Mouse (Mus musculus): ENCODE results near the gene Trp53inp2. TPM values are rescaled to one million over a fixed set of nuclear protein-coding genes. Genes with fewer than 3 reads are reported as not detected.

Trp53inp2 gene
- polyA plus RNA-seq, 2 experiments = 15.5 to 26.8 TPM

DNA sequence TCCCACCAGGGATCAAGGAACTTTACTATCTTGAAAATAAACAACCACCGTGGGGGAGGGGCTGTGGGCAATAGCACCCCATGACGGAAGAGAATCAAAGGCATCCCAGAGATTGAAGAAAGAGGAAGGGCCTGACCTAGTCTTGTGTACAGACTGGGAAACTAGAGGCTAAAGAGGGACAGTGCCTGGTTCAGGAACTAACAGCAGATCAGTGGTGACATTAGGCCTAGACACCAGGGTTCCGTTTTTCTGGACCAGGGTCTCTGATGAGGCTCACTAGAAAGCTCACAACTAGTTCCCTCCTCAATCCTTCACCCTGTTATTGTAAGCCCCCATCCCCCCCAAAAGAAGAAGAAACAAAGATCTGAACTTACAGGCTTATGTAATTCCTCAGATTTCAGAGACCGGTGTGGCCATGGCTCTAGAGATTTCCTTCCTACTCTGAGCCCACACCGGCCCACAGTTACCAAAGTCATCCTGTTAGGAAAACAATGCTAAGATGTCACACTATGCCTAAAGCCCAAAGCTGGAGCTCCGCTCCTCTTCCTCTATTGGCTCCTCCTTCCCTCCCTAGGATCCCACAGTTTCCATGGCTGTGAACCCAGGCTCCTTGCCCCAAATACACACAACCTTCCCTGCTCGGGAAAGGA lies 13.1 kb upstream of the Trp53inp2 start:
- DNase-seq (ENCODE audit: low spot score) = no peak
- H3K9ac ChIP-seq (ENCODE audit: low read depth, low read length, severe bottlenecking) = no peak overlapping the region
- no peak overlapping the region for H3K4me2 ChIP-seq (replicated peaks; ENCODE audit: low read depth, low read length, severe bottlenecking)
- no peaks in the 10 kb centered on the region for H3K9me3 ChIP-seq (ENCODE audit: control insufficient read depth, low read length)
- 80% methylated on average over 7 of the region's 7 CpGs for WGBS
- H3K36me3 ChIP-seq (ENCODE audit: control insufficient read depth, insufficient read depth, low read length) = no peaks in the 10 kb centered on the region
- no peak for ATAC-seq (ENCODE audit: low FRiP score, low read depth)
- H3K27me3 ChIP-seq (ENCODE audit: control insufficient read depth, insufficient read depth, low read length) = no peaks in the 10 kb centered on the region
- no peak overlapping the region for H3K27ac ChIP-seq (replicated peaks; ENCODE audit: low read depth, low read length)
- no peaks in the 10 kb centered on the region for H3K4me1 ChIP-seq (ENCODE audit: control insufficient read depth, insufficient read depth, low read length)
- no peak for TF ChIP-seq POLR2A (IDR thresholded peaks at IDR 0.05; ENCODE audit: borderline replicate concordance, extremely low read depth, insufficient read depth, insufficient read length)
- H3K4me3 ChIP-seq (replicated peaks; ENCODE audit: low read length) = no peak overlapping the region

DNA sequence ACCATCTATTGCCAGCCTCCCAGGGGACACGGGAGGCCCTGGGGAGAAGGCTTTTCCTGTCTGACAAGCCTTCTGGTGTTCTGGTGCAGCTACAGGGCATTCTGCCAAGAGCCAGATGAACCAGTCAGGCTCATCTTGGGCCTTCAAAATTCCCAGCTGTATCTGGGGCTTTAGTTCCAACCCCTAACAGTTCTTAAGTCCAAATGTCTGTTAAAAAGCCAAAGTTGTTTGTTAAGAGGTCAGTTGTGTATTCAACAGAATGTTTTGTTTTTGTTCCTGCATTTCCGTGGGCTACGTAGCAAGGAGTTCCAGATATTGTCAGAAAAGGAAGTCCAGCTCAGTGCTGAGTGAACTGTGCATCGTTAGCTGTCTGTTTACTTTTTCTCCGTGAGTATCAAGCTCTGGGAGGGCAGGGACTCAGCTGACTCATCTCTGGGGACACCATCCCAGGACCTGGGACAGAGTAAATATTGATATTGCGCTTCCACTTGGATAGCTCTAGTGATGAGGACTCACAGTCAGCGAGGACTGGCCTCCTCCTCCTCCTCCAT lies 11.5 kb upstream of the Trp53inp2 start:
- H3K4me1 ChIP-seq (ENCODE audit: control insufficient read depth, insufficient read depth, low read length) = no peaks in the 10 kb centered on the region
- peak; percentile 29 for DNase-seq (ENCODE audit: low spot score)
- no peak overlapping the region for H3K4me3 ChIP-seq (replicated peaks; ENCODE audit: low read length)
- H3K9ac ChIP-seq (ENCODE audit: low read depth, low read length, severe bottlenecking) = no peak overlapping the region
- H3K36me3 ChIP-seq (ENCODE audit: control insufficient read depth, insufficient read depth, low read length) = no peaks in the 10 kb centered on the region
- no peak overlapping the region for H3K27ac ChIP-seq (replicated peaks; ENCODE audit: low read depth, low read length)
- no peaks in the 10 kb centered on the region for H3K27me3 ChIP-seq (ENCODE audit: control insufficient read depth, insufficient read depth, low read length)
- H3K4me2 ChIP-seq (replicated peaks; ENCODE audit: low read depth, low read length, severe bottlenecking) = no peak overlapping the region
- no peaks in the 10 kb centered on the region for H3K9me3 ChIP-seq (ENCODE audit: control insufficient read depth, low read length)
- TF ChIP-seq POLR2A (IDR thresholded peaks at IDR 0.05; ENCODE audit: borderline replicate concordance, extremely low read depth, insufficient read depth, insufficient read length) = no peak
- 61% methylated on average over 7 of the region's 7 CpGs for whole genome bisulfite sequencing
- ATAC-seq (ENCODE audit: low FRiP score, low read depth) = no peak

DNA sequence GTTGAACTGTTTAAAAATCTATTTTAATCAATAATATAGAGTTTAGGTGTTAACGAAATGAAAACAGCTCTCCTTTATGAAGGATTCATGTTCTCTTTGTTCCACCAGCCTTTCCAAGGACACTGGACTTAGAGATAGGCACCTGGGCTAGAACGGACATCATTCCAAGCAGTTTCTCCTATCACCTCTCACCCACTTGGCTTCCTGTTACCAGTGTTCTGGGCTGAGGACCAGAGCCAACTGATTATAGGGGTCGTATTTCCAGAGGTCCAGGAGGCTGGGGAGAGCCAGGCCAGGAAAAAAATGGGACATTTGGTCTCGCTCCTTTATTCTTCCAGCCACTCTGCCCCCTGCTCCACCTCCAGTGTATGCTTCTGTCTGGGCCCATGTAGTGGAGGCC lies 8.4 kb upstream of the Trp53inp2 start:
- no peak overlapping the region for H3K4me3 ChIP-seq (replicated peaks; ENCODE audit: low read length)
- no peak overlapping the region for H3K27ac ChIP-seq (replicated peaks; ENCODE audit: low read depth, low read length)
- no peaks in the 10 kb centered on the region for H3K4me1 ChIP-seq (ENCODE audit: control insufficient read depth, insufficient read depth, low read length)
- H3K9ac ChIP-seq (ENCODE audit: low read depth, low read length, severe bottlenecking) = no peak overlapping the region
- WGBS = 54% methylated on average over 4 of the region's 4 CpGs
- H3K9me3 ChIP-seq (ENCODE audit: control insufficient read depth, low read length) = no peaks in the 10 kb centered on the region
- ATAC-seq (ENCODE audit: low FRiP score, low read depth) (no peak), DNase-seq (ENCODE audit: low spot score) (no peak)
- no peaks in the 10 kb centered on the region for H3K27me3 ChIP-seq (ENCODE audit: control insufficient read depth, insufficient read depth, low read length)
- no peak for TF ChIP-seq POLR2A (IDR thresholded peaks at IDR 0.05; ENCODE audit: borderline replicate concordance, extremely low read depth, insufficient read depth, insufficient read length)
- no peaks in the 10 kb centered on the region for H3K36me3 ChIP-seq (ENCODE audit: control insufficient read depth, insufficient read depth, low read length)
- H3K4me2 ChIP-seq (replicated peaks; ENCODE audit: low read depth, low read length, severe bottlenecking) = no peak overlapping the region

DNA sequence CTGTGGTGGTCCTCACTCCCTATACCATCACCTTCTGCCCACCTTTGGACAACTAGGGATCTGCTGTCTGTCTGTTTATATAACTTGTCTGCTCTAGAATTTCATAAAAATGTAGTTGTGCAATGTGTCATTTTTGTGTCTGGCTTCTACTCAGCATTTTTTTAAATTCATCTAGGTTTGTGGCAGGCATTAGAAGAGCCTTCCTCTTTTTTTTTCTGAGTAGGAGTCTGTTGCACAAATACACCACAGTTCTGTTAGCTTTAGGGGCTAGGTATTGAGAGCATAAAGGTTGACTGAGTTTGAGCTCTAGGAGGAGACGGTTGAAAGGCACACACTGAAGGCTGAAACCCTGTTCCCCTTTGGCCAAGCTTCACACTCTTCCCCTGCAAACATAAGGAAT lies 7.6 kb upstream of the Trp53inp2 start:
- no peak overlapping the region for H3K27ac ChIP-seq (replicated peaks; ENCODE audit: low read depth, low read length)
- ATAC-seq (ENCODE audit: low FRiP score, low read depth) (no peak), DNase-seq (ENCODE audit: low spot score) (no peak)
- H3K9ac ChIP-seq (ENCODE audit: low read depth, low read length, severe bottlenecking) = no peak overlapping the region
- H3K4me2 ChIP-seq (replicated peaks; ENCODE audit: low read depth, low read length, severe bottlenecking) = no peak overlapping the region
- no peaks in the 10 kb centered on the region for H3K4me1 ChIP-seq (ENCODE audit: control insufficient read depth, insufficient read depth, low read length)
- no peak overlapping the region for H3K4me3 ChIP-seq (replicated peaks; ENCODE audit: low read length)
- 73% methylated on average over 1 of the region's 1 CpGs for WGBS
- H3K27me3 ChIP-seq (ENCODE audit: control insufficient read depth, insufficient read depth, low read length) = no peaks in the 10 kb centered on the region
- no peak for TF ChIP-seq POLR2A (IDR thresholded peaks at IDR 0.05; ENCODE audit: borderline replicate concordance, extremely low read depth, insufficient read depth, insufficient read length)
- H3K36me3 ChIP-seq (ENCODE audit: control insufficient read depth, insufficient read depth, low read length) = no peaks in the 10 kb centered on the region
- no peaks in the 10 kb centered on the region for H3K9me3 ChIP-seq (ENCODE audit: control insufficient read depth, low read length)

DNA sequence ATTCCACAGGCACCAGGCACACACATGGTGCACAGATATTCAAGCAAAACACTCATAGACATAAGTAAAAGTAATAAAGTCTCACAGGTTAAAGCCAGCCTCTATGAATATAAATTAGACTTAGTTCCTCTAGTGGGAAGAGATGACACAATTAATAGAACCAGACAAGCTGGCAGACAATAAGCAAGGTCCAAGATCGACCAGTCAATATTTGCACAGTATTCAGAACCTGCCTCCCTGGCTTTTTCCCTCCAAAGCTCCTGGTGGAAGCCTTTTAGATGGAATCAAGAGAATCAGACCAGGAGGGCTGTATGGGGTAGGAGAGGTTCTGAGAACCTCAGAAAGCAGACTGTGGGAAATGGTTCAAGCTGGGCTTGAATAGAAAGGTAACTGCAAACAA lies 7.0 kb upstream of the Trp53inp2 start:
- H3K4me2 ChIP-seq (replicated peaks; ENCODE audit: low read depth, low read length, severe bottlenecking) = no peak overlapping the region
- H3K27me3 ChIP-seq (ENCODE audit: control insufficient read depth, insufficient read depth, low read length) = no peaks in the 10 kb centered on the region
- no peaks in the 10 kb centered on the region for H3K36me3 ChIP-seq (ENCODE audit: control insufficient read depth, insufficient read depth, low read length)
- H3K9ac ChIP-seq (ENCODE audit: low read depth, low read length, severe bottlenecking) = no peak overlapping the region
- H3K27ac ChIP-seq (replicated peaks; ENCODE audit: low read depth, low read length) = no peak overlapping the region
- no peak for TF ChIP-seq POLR2A (IDR thresholded peaks at IDR 0.05; ENCODE audit: borderline replicate concordance, extremely low read depth, insufficient read depth, insufficient read length)
- no peaks in the 10 kb centered on the region for H3K4me1 ChIP-seq (ENCODE audit: control insufficient read depth, insufficient read depth, low read length)
- 83% methylated on average over 1 of the region's 1 CpGs for WGBS
- DNase-seq (ENCODE audit: low spot score) (no peak), ATAC-seq (ENCODE audit: low FRiP score, low read depth) (no peak)
- H3K4me3 ChIP-seq (replicated peaks; ENCODE audit: low read length) = no peak overlapping the region
- H3K9me3 ChIP-seq (ENCODE audit: control insufficient read depth, low read length) = no peaks in the 10 kb centered on the region

All from limb, embryonic 14.5 days (tissue).